Mouse (Mus musculus): Measurements from ENCODE around the gene Nuak2. TPM values are rescaled to one million over a fixed set of nuclear protein-coding genes. Genes with fewer than 3 reads are reported as not detected.

Nuak2 gene
- polyA plus RNA-seq, 1 experiment from 2014 or later = 11.9 TPM

DNA sequence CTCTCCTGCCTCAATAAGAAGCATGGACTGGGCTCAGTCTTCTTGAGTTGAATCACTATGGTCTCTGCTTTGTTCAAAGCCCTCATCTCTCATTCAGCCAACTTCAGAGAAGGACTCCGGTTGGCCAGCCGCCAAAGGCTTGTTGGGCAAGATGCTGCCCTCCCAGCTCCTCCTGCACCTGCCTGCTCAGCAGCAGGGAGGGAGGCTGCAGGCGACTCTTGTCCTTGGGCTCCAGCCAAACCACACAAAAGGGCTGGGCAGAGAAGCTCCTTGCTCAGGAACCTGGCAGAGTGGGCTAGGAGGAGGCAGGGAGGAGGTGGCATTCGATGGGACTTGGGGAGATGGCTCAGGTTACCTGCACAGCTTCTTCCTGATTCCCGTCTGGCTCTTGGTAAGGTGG lies 3.3 kb downstream of the Nuak2 start:
- 35% methylated on average over 5 of the region's 5 CpGs for WGBS
- Histone ChIP-seq H3K9ac (replicated peaks; ENCODE audit: low read depth) (no peak overlapping the region), H3K36me3 (ENCODE audit: insufficient read depth, low read length) (no peaks in the 10 kb centered on the region), H3K4me1 (ENCODE audit: insufficient read depth, low read depth, low read length) (peaks cover 18% of the 10 kb centered on the region; the same call in 1 of the 2 replicates), H3K27me3 (replicated peaks; ENCODE audit: insufficient read depth, low read length) (no peaks in the 10 kb centered on the region), H3K4me3 (ENCODE audit: low read depth, low read length) (no peak overlapping the region), H3K9me3 (ENCODE audit: low read length) (no peaks in the 10 kb centered on the region), H3K4me2 (replicated peaks; ENCODE audit: low read depth, low read length) (no peak overlapping the region), H3K27ac (ENCODE audit: low read length) (peak overlapping the region; percentile 66; the same call in 1 of the 2 replicates)
- peak; percentile 68 for TF ChIP-seq EP300 (IDR thresholded peaks at IDR 0.05)
- no peak for TF ChIP-seq CTCF (IDR thresholded peaks at IDR 0.05)
- DNase-seq (ENCODE audit: low spot score) = peak; percentile 94
- peak; percentile 83 for ATAC-seq

DNA sequence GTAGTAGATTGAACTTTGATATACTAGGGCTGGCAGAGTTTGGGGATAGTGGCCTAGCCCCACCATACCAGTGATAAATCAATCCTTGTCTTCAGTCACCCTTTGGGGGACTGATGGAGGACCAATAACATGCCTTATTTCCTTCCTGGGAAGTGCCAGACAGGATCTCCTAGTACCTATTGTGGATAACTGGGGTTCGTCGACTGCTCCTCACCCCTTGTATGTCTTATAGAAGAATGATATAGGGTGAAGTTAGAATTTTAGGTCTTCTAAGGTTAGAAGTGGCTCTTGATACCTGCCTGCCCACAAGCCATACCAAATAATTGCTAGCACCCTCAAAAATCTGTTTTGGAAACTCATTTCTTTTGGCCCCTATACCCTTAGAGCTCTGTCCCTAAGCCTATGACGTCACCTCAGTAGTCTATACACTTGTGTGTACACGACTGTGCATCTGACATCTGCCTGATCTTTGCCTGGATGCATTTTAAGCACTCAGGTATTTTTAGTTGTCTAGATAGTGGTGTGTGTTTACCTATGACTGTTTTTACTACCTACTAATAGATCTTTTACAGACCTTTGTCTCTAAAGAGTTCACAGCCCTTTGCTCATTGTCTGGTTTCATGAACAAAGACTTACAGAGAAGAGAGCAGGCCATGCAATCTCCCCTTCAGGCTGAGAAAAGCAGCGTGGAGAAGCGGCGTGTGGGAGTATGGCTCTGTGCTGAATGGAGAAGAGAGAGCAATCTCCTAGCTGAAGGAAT lies 6.1 kb downstream of the Nuak2 start:
- no peak overlapping the region for H3K9ac ChIP-seq (replicated peaks; ENCODE audit: low read depth)
- no peaks in the 10 kb centered on the region for H3K27me3 ChIP-seq (replicated peaks; ENCODE audit: insufficient read depth, low read length)
- TF ChIP-seq CTCF (IDR thresholded peaks at IDR 0.05) (no peak), EP300 (IDR thresholded peaks at IDR 0.05) (no peak)
- no peak overlapping the region for H3K4me3 ChIP-seq (ENCODE audit: low read depth, low read length)
- H3K36me3 ChIP-seq (ENCODE audit: insufficient read depth, low read length) = no peaks in the 10 kb centered on the region
- no peak overlapping the region for H3K4me2 ChIP-seq (replicated peaks; ENCODE audit: low read depth, low read length)
- no peak for ATAC-seq
- no peak for DNase-seq (ENCODE audit: low spot score)
- peaks cover 18% of the 10 kb centered on the region; the same call in 1 of the 2 replicates for H3K4me1 ChIP-seq (ENCODE audit: insufficient read depth, low read depth, low read length)
- WGBS = 72% methylated on average over 7 of the region's 7 CpGs
- no peak overlapping the region for H3K27ac ChIP-seq (ENCODE audit: low read length)
- H3K9me3 ChIP-seq (ENCODE audit: low read length) = no peaks in the 10 kb centered on the region

DNA sequence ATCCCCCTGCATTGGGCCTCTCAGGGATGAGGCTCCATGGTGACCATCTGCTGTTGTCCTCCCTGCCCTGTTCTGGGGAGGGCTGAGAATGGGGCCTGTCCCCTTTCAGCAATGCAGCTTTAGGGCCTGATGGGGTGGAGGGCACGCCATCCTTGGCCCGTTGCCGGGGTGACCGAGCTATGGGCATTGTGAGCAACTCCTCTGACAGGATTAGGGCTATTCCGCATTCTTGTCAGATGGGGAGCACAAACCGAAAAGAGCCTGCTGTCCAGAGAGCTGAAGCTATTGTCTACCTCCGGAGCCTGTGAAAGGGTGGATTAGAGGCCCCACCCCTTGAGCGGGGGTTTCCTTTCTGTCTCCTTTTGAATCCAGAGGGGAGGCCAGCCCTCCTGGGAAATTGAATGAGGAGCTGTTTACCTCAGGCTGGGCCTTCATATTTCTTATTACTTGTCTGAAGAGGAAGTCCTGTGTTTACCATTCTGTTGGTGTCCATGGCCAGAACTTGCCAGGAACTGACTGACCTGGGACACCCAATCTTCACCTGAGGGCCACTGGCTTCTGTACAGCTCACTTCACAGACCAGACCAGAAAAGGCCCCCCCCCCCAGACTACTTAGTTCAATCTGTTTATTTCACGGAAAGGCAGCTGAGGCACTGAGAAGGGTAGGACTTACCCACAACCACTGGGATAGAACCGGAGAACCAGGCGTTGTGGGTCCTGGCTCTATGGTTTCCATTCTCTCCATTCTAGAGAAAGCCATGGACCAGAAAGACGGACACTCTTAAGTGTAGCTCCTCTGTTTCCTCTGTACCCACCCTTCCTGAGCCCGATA lies 7.0 kb downstream of the Nuak2 start:
- Histone ChIP-seq H3K9me3 (ENCODE audit: low read length) (no peaks in the 10 kb centered on the region), H3K27ac (ENCODE audit: low read length) (no peak overlapping the region), H3K4me3 (ENCODE audit: low read depth, low read length) (no peak overlapping the region), H3K4me1 (ENCODE audit: insufficient read depth, low read depth, low read length) (peaks cover 13% of the 10 kb centered on the region; the same call in 1 of the 2 replicates), H3K4me2 (replicated peaks; ENCODE audit: low read depth, low read length) (no peak overlapping the region), H3K9ac (replicated peaks; ENCODE audit: low read depth) (no peak overlapping the region), H3K36me3 (ENCODE audit: insufficient read depth, low read length) (0 out of 2 replicates have a peak, but pooled peaks cover under 1% of the 10 kb centered on the region), H3K27me3 (replicated peaks; ENCODE audit: insufficient read depth, low read length) (no peaks in the 10 kb centered on the region)
- DNase-seq (ENCODE audit: low spot score) (peak; percentile 56), ATAC-seq (peak; percentile 37)
- TF ChIP-seq CTCF (IDR thresholded peaks at IDR 0.05) = peak; percentile 42
- peak; percentile 64 for TF ChIP-seq EP300 (IDR thresholded peaks at IDR 0.05)
- WGBS = 37% methylated on average over 13 of the region's 13 CpGs

- H3K36me3 ChIP-seq (ENCODE audit: insufficient read depth, low read length) = peaks cover 23% of the 10 kb centered on the region
- 43% methylated on average over 9 of the region's 9 CpGs for WGBS
- TF ChIP-seq EP300 (IDR thresholded peaks at IDR 0.05) = no peak
- TF ChIP-seq CTCF (IDR thresholded peaks at IDR 0.05) = no peak
- peaks cover 7% of the 10 kb centered on the region; the same call in 1 of the 2 replicates for H3K4me1 ChIP-seq (ENCODE audit: insufficient read depth, low read depth, low read length)
- no peak overlapping the region for H3K9ac ChIP-seq (replicated peaks; ENCODE audit: low read depth)
- H3K9me3 ChIP-seq (ENCODE audit: low read length) = no peaks in the 10 kb centered on the region
- no peak overlapping the region for H3K4me3 ChIP-seq (ENCODE audit: low read depth, low read length)
- DNase-seq (ENCODE audit: low spot score) = no peak
- H3K4me2 ChIP-seq (replicated peaks; ENCODE audit: low read depth, low read length) = no peak overlapping the region
- H3K27me3 ChIP-seq (replicated peaks; ENCODE audit: insufficient read depth, low read length) = no peaks in the 10 kb centered on the region
- no peak overlapping the region for H3K27ac ChIP-seq (ENCODE audit: low read length)
- ATAC-seq = no peak; the same call in 1 of the 2 replicates
Observed at GRCm38 (mm10) chr1:132326777-132327176, 10.9 kb downstream of the Nuak2 start.

GRCm38 (mm10) chr1:132327477-132327876 lies 11.6 kb downstream of the Nuak2 start:
- Histone ChIP-seq H3K27me3 (replicated peaks; ENCODE audit: insufficient read depth, low read length) (no peaks in the 10 kb centered on the region), H3K4me3 (ENCODE audit: low read depth, low read length) (no peak overlapping the region), H3K4me1 (ENCODE audit: insufficient read depth, low read depth, low read length) (peaks cover 7% of the 10 kb centered on the region; the same call in 1 of the 2 replicates), H3K27ac (ENCODE audit: low read length) (no peak overlapping the region), H3K9me3 (ENCODE audit: low read length) (no peaks in the 10 kb centered on the region), H3K9ac (replicated peaks; ENCODE audit: low read depth) (no peak overlapping the region), H3K36me3 (ENCODE audit: insufficient read depth, low read length) (peaks cover 30% of the 10 kb centered on the region), H3K4me2 (replicated peaks; ENCODE audit: low read depth, low read length) (no peak overlapping the region)
- ATAC-seq (no peak), DNase-seq (ENCODE audit: low spot score) (no peak)
- TF ChIP-seq CTCF (IDR thresholded peaks at IDR 0.05) = no peak
- WGBS = 73% methylated on average over 17 of the region's 17 CpGs

- ATAC-seq (no peak), DNase-seq (ENCODE audit: low spot score) (no peak)
- Histone ChIP-seq H3K4me3 (ENCODE audit: low read depth, low read length) (no peak overlapping the region), H3K4me1 (ENCODE audit: insufficient read depth, low read depth, low read length) (peaks cover 4% of the 10 kb centered on the region), H3K27ac (ENCODE audit: low read length) (no peak overlapping the region), H3K27me3 (replicated peaks; ENCODE audit: insufficient read depth, low read length) (no peaks in the 10 kb centered on the region), H3K9ac (replicated peaks; ENCODE audit: low read depth) (no peak overlapping the region), H3K4me2 (replicated peaks; ENCODE audit: low read depth, low read length) (no peak overlapping the region), H3K9me3 (ENCODE audit: low read length) (no peaks in the 10 kb centered on the region), H3K36me3 (ENCODE audit: insufficient read depth, low read length) (peaks cover 32% of the 10 kb centered on the region)
- TF ChIP-seq CTCF (IDR thresholded peaks at IDR 0.05) (no peak), EP300 (IDR thresholded peaks at IDR 0.05) (no peak)
- WGBS = 74% methylated on average over 3 of the region's 3 CpGs
Observed at GRCm38 (mm10) chr1:132328565-132328964, 12.6 kb downstream of the Nuak2 start.
